Mouse (Mus musculus) urinary bladder, adult 2 months (tissue): ENCODE data around the gene Lrba. TPM values are rescaled to one million over a fixed set of nuclear protein-coding genes. Genes with fewer than 3 reads are reported as not detected.

ENCODE experiments used
- DNase-seq: peaks from one replicate; pipeline ENCODE4 v3.0.0; 2022; ENCODE audit warnings: low spot score
- polyA plus RNA-seq: library from polyadenylated mRNA; depleted of rRNA; stranded (reverse); fragments of >200 nt; gene quantifications from 2 replicates; pipeline ENCODE4 v1.2.3, GENCODE M21; 2012

Lrba gene
- polyA plus RNA-seq, 1 experiment = 13.7 TPM

DNA sequence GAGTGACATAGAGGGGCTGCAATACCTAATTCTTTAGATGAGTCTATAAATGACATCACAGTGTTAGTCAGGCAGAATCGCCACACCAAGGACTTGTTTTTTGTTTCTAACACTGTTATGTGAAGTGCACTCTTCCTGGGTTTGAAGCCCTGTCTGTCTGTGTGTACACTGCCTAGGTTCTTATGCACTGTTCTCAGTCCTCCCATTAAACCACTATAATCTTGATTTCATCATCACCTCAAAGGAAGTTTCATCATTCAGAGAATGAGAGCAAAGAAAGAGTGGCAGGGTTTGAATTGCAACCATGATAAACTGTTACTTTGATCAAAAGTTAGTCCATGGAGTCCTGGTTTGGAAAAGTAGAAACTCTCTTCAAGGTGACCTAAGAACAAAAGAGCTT lies 532.1 kb downstream of the Lrba start:
- DNase-seq = no peak

- no peak for DNase-seq
Measured at GRCm38 (mm10) chr3:86758727-86759126, 534.2 kb downstream of the Lrba start.

DNA sequence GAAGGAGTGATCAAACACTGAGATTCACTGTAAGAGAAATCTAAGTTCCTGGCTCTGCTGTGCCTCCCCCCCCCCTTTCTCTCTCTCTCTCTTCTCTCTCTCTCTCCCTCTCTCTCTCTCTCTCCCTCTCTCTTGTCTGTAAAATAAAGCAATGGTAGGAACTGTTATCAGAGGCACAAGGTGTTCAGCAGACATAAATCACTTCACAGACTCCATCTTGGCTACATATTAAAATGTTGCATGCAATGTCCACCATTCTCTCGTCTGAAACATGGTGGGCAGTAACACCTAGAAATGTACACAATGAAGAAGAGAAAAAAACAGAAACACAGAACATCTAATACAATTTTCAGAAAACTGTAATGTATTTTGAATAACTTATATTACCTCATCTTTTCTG lies 534.9 kb downstream of the Lrba start:
- no peak for DNase-seq

GRCm38 (mm10) chr3:86759834-86760233 lies 535.4 kb downstream of the Lrba start:
- DNase-seq = no peak

DNA sequence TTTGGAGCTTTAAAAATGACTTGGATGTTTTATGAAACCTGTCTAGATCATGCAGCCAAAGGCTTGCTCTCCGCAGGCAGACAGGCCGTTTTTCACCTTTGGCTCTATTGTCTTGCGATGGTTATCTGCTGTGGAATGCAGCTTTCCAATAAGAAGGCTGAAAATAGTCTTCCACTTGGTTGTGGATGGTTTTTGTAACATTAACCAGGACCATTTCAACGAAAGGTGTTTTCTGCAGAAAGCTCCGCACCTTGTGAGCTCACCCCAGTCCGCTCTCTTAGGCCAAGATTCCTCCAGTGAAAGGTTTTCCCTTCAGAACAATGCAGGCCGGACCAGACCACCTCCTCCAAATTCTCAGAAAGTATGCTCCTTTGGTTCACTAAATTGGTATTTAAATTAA lies 536.0 kb downstream of the Lrba start:
- no peak for DNase-seq

DNA sequence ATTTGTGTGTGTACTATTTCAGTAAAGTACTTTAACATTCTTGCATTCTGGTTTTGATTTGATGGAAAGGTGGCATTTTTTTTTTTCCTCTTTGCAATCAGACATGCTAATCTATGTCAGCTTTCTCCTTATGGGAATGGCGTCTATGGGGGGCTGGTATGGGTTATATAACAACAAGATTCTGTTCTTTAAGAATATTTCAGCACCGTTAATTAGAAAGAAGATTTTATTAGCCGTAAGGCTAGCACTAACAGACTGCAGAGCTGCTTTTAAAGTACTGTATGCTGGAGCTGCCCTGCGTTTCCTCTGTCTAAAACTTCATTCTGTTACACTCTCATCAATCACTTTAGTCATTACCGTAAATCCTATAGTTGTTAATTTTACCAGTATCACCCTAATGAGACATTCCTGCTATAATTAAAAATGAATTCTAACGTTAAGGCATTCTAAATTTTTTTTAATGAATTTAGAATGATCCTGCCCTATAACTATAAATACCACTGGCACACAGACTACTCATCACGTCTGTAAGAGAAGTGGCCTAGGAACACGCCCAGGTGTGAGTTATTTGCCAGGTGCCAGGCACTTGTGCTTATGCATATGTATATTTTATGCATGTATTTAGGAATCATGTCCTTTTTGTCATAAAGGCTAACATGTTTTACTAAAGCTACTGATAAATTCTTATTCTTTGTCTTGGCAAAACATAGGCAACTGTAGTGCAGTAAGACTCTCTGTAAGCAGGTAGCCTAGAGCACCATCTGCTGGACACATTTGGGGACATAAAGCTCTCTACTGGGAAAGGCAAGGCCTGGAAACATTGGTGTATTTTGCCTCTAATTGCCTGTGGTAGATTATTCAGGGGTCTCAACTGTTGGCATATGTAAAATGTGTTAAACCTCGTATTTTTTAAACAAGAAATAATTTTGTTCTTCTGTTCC lies 536.9 kb downstream of the Lrba start:
- no peak for DNase-seq

DNA sequence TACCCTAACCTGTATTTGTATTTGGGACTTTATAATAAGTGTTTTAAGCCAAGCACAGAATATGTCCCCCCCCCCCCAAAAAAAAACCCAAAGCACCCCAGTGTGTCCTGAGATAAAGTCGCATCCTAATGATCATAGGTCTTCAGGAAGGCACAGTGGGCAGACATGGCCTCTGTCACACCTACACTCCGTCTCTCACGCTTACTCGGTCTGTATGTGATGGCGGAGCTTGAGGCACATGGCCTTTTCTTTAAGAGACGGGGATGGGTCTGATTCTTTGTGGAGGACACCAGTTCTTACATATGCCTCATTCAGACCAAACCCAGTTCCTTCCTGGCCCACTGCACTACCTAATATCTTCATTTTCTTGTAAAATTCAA lies 537.5 kb downstream of the Lrba start:
- DNase-seq = no peak

GRCm38 (mm10) chr3:86762456-86762855 lies 538.0 kb downstream of the Lrba start:
- no peak for DNase-seq

GRCm38 (mm10) chr3:86768553-86768952 lies 544.1 kb downstream of the Lrba start:
- DNase-seq = no peak

DNA sequence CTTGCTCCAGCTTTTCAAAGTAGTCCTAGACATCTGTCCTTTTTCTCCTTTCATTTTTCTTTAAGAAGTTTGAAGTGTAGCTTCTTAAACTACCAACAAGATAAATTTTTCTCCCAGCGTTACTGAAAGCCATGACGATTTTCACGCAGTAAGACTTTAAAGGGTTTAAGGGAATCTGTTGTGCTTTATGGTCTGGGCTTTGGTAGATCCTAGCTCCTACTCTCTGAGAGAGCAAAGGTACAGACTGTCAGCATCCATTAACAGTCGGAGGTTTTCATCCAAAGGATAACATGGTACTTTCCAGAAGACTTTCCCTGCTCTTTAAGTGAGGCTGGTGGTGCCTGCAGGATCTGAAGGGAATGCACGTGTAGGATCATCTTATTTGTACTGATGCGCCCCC lies 544.5 kb downstream of the Lrba start:
- DNase-seq = no peak

GRCm38 (mm10) chr3:86774566-86775443 lies 550.3 kb downstream of the Lrba start:
- DNase-seq = no peak

DNA sequence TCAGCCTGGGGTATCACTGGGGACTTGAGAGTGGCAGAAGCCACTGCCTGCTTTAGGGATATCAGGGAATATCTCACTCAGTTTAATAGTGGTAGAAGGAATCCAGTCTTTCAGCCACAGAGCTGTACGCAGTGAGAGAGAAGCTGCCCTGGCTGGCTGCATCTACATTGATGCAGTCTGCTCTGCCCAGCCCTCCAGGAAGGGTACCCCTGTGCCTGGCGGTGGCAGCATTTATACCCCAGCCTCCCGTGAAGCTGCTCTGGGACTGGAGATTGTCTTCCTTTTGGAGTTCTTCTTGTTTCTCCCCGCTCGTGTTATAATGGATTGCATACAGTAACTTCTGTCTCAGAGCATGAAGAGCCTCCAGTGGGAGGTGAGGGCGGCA lies 551.0 kb downstream of the Lrba start:
- DNase-seq = no peak

DNA sequence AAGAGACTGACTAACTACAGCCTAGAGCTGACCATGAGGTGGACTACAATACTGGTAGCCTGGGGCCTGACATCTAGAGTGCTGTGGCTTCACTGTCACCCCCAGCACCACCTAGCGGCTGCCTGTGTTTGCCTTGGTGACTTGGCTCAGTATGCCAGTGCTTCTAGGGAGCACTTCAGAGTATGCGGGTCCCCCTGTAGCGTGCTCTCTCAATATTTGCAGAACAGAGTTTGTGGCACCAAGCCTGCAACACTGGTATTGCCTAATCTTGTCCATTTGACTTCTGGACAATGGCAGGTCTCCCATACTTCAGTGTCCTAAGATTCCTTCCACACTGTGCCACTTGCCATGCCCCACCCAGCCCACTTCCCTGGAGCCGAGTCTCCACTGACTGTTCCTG lies 555.2 kb downstream of the Lrba start:
- DNase-seq = no peak

GRCm38 (mm10) chr3:86784051-86784450 lies 559.6 kb downstream of the Lrba start:
- no peak for DNase-seq

- no peak for DNase-seq
Measured at GRCm38 (mm10) chr3:86784930-86785329, 560.5 kb downstream of the Lrba start.

DNA sequence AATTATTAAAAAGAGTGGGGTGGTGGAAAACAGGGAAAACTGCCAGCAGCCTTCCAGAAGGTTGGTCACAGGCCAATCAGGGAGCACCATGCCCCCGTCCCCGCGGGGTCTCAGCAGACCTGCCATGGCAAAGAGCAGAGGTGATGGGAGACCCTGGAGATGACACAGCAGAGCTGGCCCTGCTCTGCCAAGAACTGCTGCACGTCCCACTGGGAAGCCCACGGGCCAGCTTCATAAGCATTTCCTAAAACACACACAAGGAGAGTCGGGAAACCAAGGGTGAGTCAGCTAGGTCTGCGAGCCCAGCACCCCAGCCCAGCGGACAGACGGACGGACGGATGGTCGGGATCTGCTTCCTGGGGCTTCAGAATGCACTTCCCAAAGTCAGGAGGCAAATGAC lies 561.8 kb downstream of the Lrba start:
- no peak for DNase-seq

DNA sequence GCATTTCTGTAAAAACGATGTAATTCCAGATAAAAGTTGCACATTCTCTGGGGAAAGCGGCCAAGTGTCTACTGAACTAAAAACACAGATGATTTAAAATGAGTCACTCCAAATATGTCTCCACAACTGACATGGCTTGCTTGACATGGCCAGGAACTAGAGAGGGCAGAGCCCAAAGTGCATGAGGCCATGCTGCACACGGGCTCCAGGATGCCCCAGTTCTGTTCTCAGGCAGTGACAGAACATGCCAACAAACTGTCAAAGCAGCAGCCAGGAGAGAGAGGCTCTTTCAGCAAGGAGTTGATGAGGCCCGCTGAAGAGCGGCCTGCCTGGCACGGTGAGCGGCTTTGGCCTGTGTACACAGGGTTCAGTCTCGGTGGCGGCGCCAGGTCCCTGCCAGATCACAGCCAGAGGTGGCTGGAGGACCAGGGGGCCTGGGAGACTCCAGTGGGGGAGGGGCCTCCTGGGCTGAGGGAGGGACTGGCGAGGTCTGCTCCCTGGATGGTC lies 562.4 kb downstream of the Lrba start:
- peak; percentile 36 for DNase-seq

DNA sequence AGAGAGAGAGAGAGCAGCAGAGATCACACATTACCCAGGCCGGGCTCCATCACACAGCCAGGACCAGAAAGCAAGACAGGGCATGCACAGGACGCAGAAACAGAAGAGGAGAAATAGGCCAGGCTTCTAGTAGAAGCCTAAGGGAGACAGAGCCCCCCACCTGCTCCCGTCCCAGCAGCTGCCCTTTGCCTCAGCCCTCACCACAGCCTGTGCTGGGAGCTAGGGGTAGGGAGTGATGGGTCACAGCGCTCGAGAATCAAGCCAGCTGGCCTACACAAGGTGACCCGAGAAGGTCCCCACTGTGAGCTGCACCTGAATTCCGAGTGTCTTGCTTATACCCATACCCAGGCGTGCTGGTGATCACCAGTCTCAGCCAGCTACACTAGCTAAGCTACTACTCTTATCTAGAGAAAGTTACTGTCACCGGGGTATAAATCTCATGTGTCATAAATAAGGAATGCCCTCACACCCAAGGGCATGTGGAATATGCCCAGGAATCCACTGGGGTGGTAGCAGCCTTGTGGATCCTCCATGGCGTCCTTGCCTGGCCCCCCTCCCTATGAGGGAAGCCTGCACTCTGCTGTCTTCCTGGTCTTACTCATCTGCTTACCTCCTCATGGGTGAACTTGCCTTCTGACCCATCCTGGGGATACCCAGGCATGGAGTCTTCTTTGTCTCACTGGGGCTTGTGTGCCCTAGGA lies 563.1 kb downstream of the Lrba start:
- DNase-seq = no peak

GRCm38 (mm10) chr3:86788711-86789110 lies 564.2 kb downstream of the Lrba start:
- DNase-seq = no peak

GRCm38 (mm10) chr3:86789752-86790151 lies 565.3 kb downstream of the Lrba start:
- no peak for DNase-seq

DNA sequence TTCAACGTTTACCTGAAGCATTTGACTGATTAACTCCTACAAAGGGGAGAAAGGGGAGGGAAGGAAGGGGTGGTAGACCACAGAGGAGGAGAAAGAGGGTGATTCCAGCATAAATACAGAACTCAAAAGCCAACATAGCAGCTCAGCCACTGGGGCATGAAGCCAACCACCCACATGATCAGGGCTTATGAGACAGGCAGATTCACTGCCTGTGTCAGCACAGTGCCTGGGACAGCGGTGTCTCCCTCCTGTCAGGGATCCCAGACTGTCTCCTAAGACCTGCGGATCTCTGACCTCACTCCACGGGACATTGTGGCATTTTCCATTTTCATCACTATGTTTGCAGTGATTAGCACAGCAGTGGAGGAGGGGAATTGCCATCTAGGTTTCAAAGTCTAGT lies 568.8 kb downstream of the Lrba start:
- no peak for DNase-seq

DNA sequence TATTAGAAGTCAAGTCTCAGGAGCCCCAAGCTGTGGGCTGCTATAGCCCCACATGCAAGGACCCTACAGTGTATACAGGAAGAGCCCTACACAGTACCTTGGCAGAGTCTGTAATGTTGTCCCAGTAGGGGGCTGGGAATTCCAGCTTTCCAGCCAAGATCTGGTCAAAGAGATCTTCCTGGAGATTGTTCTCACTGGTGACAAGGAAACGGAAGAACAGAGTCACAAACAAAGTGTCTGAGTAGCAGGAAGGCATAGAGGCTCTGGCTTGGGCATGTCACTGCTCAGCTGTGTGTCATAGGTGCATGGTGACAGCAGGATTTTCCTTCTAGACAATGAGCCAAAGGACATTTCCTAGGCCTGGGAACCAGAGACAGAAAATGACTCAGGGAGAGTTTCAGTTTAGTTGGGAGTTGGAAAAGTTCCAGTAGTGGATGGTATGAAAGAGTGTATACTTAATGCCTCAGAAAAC lies 569.3 kb downstream of the Lrba start:
- no peak for DNase-seq
